Mouse (Mus musculus) heart, embryonic 14.5 days (tissue): ENCODE results near the gene Tnpo1. TPM values are rescaled to one million over a fixed set of nuclear protein-coding genes. Genes with fewer than 3 reads are reported as not detected.
A peak's percentile ranks its signal among the peaks of the same experiment; 100 is the strongest.

ENCODE experiments used
- ATAC-seq: fragments of 200-750 bp; cut with Nextera tagmentation; 2 replicates; pipeline ENCODE4 v1.8.0; 2017; ENCODE audit warnings: low read depth, moderate TSS enrichment; ENCODE audit not compliant: insufficient number of reproducible peaks, insufficient read depth, low FRiP score
- H3K27ac ChIP-seq, 2 experiments: fragments of 200-500 bp in 1 of 2; fragments of 300-500 bp in 1 of 2; sonication (generic) in 1 of 2; replicated peaks in 1 of 2; 2 replicates each; pipeline ENCODE4 v1.5.1; 2012 to 2014; ENCODE audit warnings: low read depth in 2 of 2, low read length in 2 of 2, control low read depth in 1 of 2, mild to moderate bottlenecking in 1 of 2, mixed read lengths in 1 of 2; ENCODE audit not compliant: control insufficient read depth in 1 of 2, insufficient read depth in 1 of 2
- H3K27me3 ChIP-seq: fragments of 300-500 bp; sonication (generic); 2 replicates; pipeline ENCODE4 v1.6.1; 2014; ENCODE audit warnings: mild to moderate bottlenecking, low read length, control low read depth; ENCODE audit not compliant: control insufficient read depth, insufficient read depth
- H3K36me3 ChIP-seq: fragments of 300-500 bp; sonication (generic); 2 replicates; pipeline ENCODE4 v1.6.1; 2014; ENCODE audit warnings: mild to moderate bottlenecking, control low read depth, low read length, mixed read lengths; ENCODE audit not compliant: control insufficient read depth, insufficient read depth
- H3K4me1 ChIP-seq, 2 experiments: fragments of 200-500 bp in 1 of 2; fragments of 300-500 bp in 1 of 2; sonication (generic) in 1 of 2; 2 replicates each; pipeline ENCODE4 v1.6.1; 2012 to 2014; ENCODE audit warnings: low read length in 2 of 2, control low read depth in 1 of 2, mixed read lengths in 1 of 2; ENCODE audit not compliant: control insufficient read depth in 2 of 2, insufficient read depth in 2 of 2
- H3K4me2 ChIP-seq: fragments of 300-500 bp; sonication (generic); 2 replicates; pipeline ENCODE4 v1.6.1; 2014; ENCODE audit warnings: mild to moderate bottlenecking, low read length
- H3K4me3 ChIP-seq, 2 experiments: fragments of 200-500 bp in 1 of 2; fragments of 300-500 bp in 1 of 2; sonication (generic) in 1 of 2; 2 replicates each; pipeline ENCODE4 v1.5.1; 2012 to 2014; ENCODE audit warnings: low read length in 2 of 2, mild to moderate bottlenecking in 2 of 2, control low read depth in 1 of 2, low read depth in 1 of 2, moderate library complexity in 1 of 2; ENCODE audit not compliant: control insufficient read depth in 1 of 2, insufficient read depth in 1 of 2
- H3K9ac ChIP-seq: fragments of 300-500 bp; sonication (generic); 2 replicates; pipeline ENCODE4 v1.6.1; 2014; ENCODE audit warnings: mild to moderate bottlenecking, low read length
- H3K9me3 ChIP-seq: fragments of 300-500 bp; sonication (generic); 2 replicates; pipeline ENCODE4 v1.6.1; 2016; ENCODE audit warnings: low read length, control low read depth; ENCODE audit not compliant: control insufficient read depth
- WGBS: fragments of 180-500 bp; shearing (Covaris S2); extraction: QIAGEN DNeasy Blood & Tissue Kit; methylation state at CpG from one replicate; pipeline ENCODE4 v1.1.7; 2014; 5-methylcytosine and 5-hydroxymethylcytosine counted together
- polyA plus RNA-seq: library from polyadenylated mRNA; unstranded; fragments of >200 nt; fragmentation: Nextera tagmentation; extraction: Ambion mirVana; gene quantifications from 2 replicates; pipeline ENCODE4 v1.2.1, GENCODE M21; 2014

Tnpo1 gene
- polyA plus RNA-seq, 1 experiment from 2014 or later = 39.6 TPM

DNA sequence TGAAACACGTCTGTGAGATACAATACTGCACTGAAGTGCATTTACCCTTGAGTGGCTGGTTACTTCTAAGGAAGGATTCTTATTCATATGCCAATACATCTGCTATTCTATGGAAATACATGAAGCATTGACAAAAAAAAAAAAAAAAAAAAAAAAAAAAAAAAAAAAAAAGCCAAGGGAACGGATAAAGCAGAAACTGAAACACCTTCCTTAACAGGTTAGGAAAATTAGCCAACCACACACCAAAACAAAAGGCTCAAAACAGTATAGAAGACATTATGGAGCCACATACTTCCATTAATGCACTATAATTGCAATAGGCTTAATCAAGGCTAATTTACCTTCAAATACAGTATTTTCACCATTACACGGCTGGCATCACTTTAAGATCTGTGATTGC is 51.5 kb downstream of the Tnpo1 start:
- Histone ChIP-seq H3K9ac (no peak overlapping the region), H3K4me2 (no peak overlapping the region), H3K36me3 (peaks cover 91% of the 10 kb centered on the region), H3K4me3 (no peak overlapping the region), H3K9me3 (no peaks in the 10 kb centered on the region), H3K27ac (no peak overlapping the region), H3K4me1 (no peaks in the 10 kb centered on the region), H3K27me3 (no peaks in the 10 kb centered on the region)
- ATAC-seq = no peak
- 84% methylated on average over 3 of the region's 3 CpGs for WGBS

GRCm38 (mm10) chr13:98872273-98872847 is 53.8 kb downstream of the Tnpo1 start:
- Histone ChIP-seq H3K27me3 (no peaks in the 10 kb centered on the region), H3K4me1 (no peaks in the 10 kb centered on the region), H3K27ac (no peak overlapping the region), H3K36me3 (peaks cover 90% of the 10 kb centered on the region), H3K9ac (no peak overlapping the region), H3K4me3 (no peak overlapping the region), H3K4me2 (no peak overlapping the region), H3K9me3 (no peaks in the 10 kb centered on the region)
- ATAC-seq = no peak
- WGBS = 90% methylated on average over 7 of the region's 7 CpGs

- no peak for ATAC-seq
- H3K4me3 ChIP-seq = no peak overlapping the region
- no peaks in the 10 kb centered on the region for H3K9me3 ChIP-seq
- H3K27me3 ChIP-seq = no peaks in the 10 kb centered on the region
- H3K27ac ChIP-seq = no peak overlapping the region
- no peak overlapping the region for H3K4me2 ChIP-seq
- 90% methylated on average over 1 of the region's 1 CpGs for WGBS
- H3K9ac ChIP-seq = no peak overlapping the region
- H3K4me1 ChIP-seq = no peaks in the 10 kb centered on the region
- H3K36me3 ChIP-seq = peaks cover 93% of the 10 kb centered on the region
Measured at GRCm38 (mm10) chr13:98871263-98871662, 54.9 kb downstream of the Tnpo1 start.

DNA sequence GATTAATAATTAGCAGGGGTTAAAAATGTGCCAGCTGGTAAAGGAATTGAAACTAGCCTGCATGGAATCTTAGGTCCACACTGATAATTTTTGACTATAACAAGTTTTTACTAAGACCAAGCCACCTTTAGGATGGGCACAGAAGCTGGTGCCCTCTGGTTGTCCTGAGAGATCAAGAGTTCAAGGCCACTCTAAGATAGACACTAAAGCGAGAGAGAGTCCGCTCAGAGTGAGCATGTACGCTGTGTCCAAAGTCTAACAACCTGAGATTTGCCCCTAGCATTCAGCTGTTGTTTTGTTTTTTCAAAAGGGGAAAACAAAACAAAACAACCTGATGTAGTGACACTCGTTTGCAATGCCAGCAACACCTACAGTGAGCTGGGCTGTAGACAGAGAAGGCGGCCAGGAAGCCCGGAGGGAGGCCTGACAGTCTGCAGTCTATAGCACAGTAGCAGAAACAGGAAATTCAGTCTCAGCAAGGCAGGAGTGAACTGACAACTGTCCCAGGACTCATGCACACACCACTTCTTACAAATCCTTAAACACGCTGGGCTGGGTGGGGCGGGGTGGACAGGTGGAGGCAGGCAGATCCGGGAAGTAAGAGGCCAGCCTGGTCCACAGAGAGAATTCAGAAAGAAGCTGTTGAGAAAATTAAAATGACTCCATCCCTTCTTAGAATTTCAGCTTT is 57.8 kb downstream of the Tnpo1 start:
- Histone ChIP-seq H3K4me2 (no peak overlapping the region), H3K4me3 (no peak overlapping the region), H3K4me1 (no peaks in the 10 kb centered on the region), H3K27me3 (no peaks in the 10 kb centered on the region), H3K9me3 (no peaks in the 10 kb centered on the region), H3K36me3 (peaks cover 97% of the 10 kb centered on the region), H3K27ac (no peak overlapping the region), H3K9ac (no peak overlapping the region)
- ATAC-seq = no peak
- WGBS = 87% methylated on average over 9 of the region's 9 CpGs

- 46% methylated on average over 2 of the region's 2 CpGs for WGBS
Measured at GRCm38 (mm10) chr13:98867810-98868209, 58.4 kb downstream of the Tnpo1 start.

GRCm38 (mm10) chr13:98855291-98855690 is 70.9 kb downstream of the Tnpo1 start:
- no peaks in the 10 kb centered on the region for H3K4me1 ChIP-seq
- H3K27ac ChIP-seq = no peak overlapping the region
- no peaks in the 10 kb centered on the region for H3K27me3 ChIP-seq
- ATAC-seq = no peak
- no peaks in the 10 kb centered on the region for H3K9me3 ChIP-seq
- peaks cover 93% of the 10 kb centered on the region for H3K36me3 ChIP-seq
- 90% methylated on average over 8 of the region's 8 CpGs for WGBS
- H3K4me3 ChIP-seq = no peak overlapping the region
- H3K9ac ChIP-seq = no peak overlapping the region
- H3K4me2 ChIP-seq = no peak overlapping the region

More at GRCm38 (mm10) chr13:98867810-98868209, 58.4 kb downstream of the Tnpo1 start:
- Histone ChIP-seq H3K36me3 (peaks cover 98% of the 10 kb centered on the region), H3K27ac (no peak overlapping the region), H3K4me1 (no peaks in the 10 kb centered on the region), H3K4me3 (no peak overlapping the region), H3K27me3 (no peaks in the 10 kb centered on the region), H3K9me3 (no peaks in the 10 kb centered on the region), H3K9ac (no peak overlapping the region), H3K4me2 (no peak overlapping the region)
- ATAC-seq = 0 out of 2 replicates have a peak, but pooled peaks have one; percentile 26

- no peak overlapping the region for H3K27ac ChIP-seq
- 56% methylated on average over 1 of the region's 1 CpGs for WGBS
- no peak overlapping the region for H3K4me3 ChIP-seq
- peaks cover 81% of the 10 kb centered on the region for H3K36me3 ChIP-seq
- no peak overlapping the region for H3K4me2 ChIP-seq
- no peak overlapping the region for H3K9ac ChIP-seq
- no peaks in the 10 kb centered on the region for H3K4me1 ChIP-seq
- no peak for ATAC-seq
- H3K27me3 ChIP-seq = no peaks in the 10 kb centered on the region
- no peaks in the 10 kb centered on the region for H3K9me3 ChIP-seq
Measured at GRCm38 (mm10) chr13:98845794-98846193, 80.4 kb downstream of the Tnpo1 start.
